Mouse (Mus musculus) gastrocnemius, postnatal 36 days (tissue): ENCODE measurements around the gene Flvcr1. TPM values are rescaled to one million over a fixed set of nuclear protein-coding genes. Genes with fewer than 3 reads are reported as not detected.
"Not testable (repeated sequence)": the region's sequence is repeated elsewhere in the genome, so short reads cannot be mapped to it uniquely, and the experiment has no call there.

Experiments used
- DNase-seq, 2 experiments: peaks; one replicate each; pipeline ENCODE4 v3.0.0; 2022
- intact Hi-C: fragments of 180-260 bp; cut with DNase I; formaldehyde crosslinking; loops from one replicate; pipeline ENCODE4 v1.15.1; 2025
- total RNA-seq, 2 experiments: library from RNA; stranded (reverse); gene quantifications; 2 replicates each; pipeline ENCODE4 v1.2.3; 2021

Flvcr1 gene
- total RNA-seq, 2 experiments from 2014 or later, result 12.5 to 20.2 TPM

GRCm38 (mm10) chr1:191042688-191043087 lies 16.7 kb upstream of the Flvcr1 start:
- no peak for DNase-seq
- intact Hi-C loops, result no loop called here

GRCm38 (mm10) chr1:191042106-191042505 lies 16.1 kb upstream of the Flvcr1 start:
- intact Hi-C loops, result no loop called here
- no peak for DNase-seq

GRCm38 (mm10) chr1:191041352-191041751 lies 15.4 kb upstream of the Flvcr1 start:
- intact Hi-C loops, result no loop called here

GRCm38 (mm10) chr1:191037999-191038398 lies 12.0 kb upstream of the Flvcr1 start:
- intact Hi-C loops, result no loop called here
- no peak for DNase-seq

More at GRCm38 (mm10) chr1:191041352-191041751, 15.4 kb upstream of the Flvcr1 start:
- DNase-seq, result no peak

GRCm38 (mm10) chr1:191036554-191037334 lies 10.8 kb upstream of the Flvcr1 start, which contains the start of gene Spata45:
Gene Spata45 (plus strand): TSS chr1:191036639.
- intact Hi-C loops, result no loop called here
- DNase-seq, result no peak

- intact Hi-C loops, result no loop called here
- DNase-seq, result no peak
Measured at GRCm38 (mm10) chr1:191035649-191036048, 9.7 kb upstream of the Flvcr1 start.

- intact Hi-C loops, result not testable (repeated sequence)
Measured at GRCm38 (mm10) chr1:191030922-191031425, 5.0 kb upstream of the Flvcr1 start.

GRCm38 (mm10) chr1:191030182-191030581 lies 4.2 kb upstream of the Flvcr1 start:
- intact Hi-C loops, result no loop called here
- DNase-seq, result no peak

More at GRCm38 (mm10) chr1:191030922-191031425, 5.0 kb upstream of the Flvcr1 start:
- not testable (repeated sequence) for DNase-seq

GRCm38 (mm10) chr1:191025016-191026012 lies 644 bp downstream of the Flvcr1 start:
- intact Hi-C loops, result loop anchor here (5.0 kb wide), 1 partner anchor 37 kb away; the partner anchor contains the start of genes Nsl1 and Tatdn3

GRCm38 (mm10) chr1:191023806-191024205 lies 2.2 kb downstream of the Flvcr1 start:
- DNase-seq, intact Hi-C loops: not testable (repeated sequence)

More at GRCm38 (mm10) chr1:191025016-191026012, 644 bp downstream of the Flvcr1 start:
- DNase-seq, result peak in 1 of 2 experiments; percentile 13

GRCm38 (mm10) chr1:191023140-191023539 lies 2.8 kb downstream of the Flvcr1 start:
- DNase-seq, result no peak
- intact Hi-C loops, result no loop called here

- intact Hi-C loops, result no loop called here
Measured at GRCm38 (mm10) chr1:191021016-191021415, 4.9 kb downstream of the Flvcr1 start.

GRCm38 (mm10) chr1:191020217-191020924 lies 5.6 kb downstream of the Flvcr1 start:
- intact Hi-C loops, result no loop called here
- DNase-seq, result no peak

More at GRCm38 (mm10) chr1:191021016-191021415, 4.9 kb downstream of the Flvcr1 start:
- no peak for DNase-seq

- no peak for DNase-seq
- intact Hi-C loops, result no loop called here
Measured at GRCm38 (mm10) chr1:191019803-191020202, 6.2 kb downstream of the Flvcr1 start.

GRCm38 (mm10) chr1:191014271-191014670 lies 11.7 kb downstream of the Flvcr1 start:
- DNase-seq, result no peak
- intact Hi-C loops, result loop anchor here (5.0 kb wide), 1 partner anchor 43 kb away; no protein-coding TSS in a partner anchor

GRCm38 (mm10) chr1:191008707-191009106 lies 17.3 kb downstream of the Flvcr1 start:
- intact Hi-C loops, result no loop called here
- DNase-seq, result no peak

- DNase-seq, result no peak
- intact Hi-C loops, result loop anchor here (5.0 kb wide), 1 partner anchor 75 kb away; no protein-coding TSS in a partner anchor
Measured at GRCm38 (mm10) chr1:191002201-191002600, 23.8 kb downstream of the Flvcr1 start.

GRCm38 (mm10) chr1:191000686-191001085 lies 25.3 kb downstream of the Flvcr1 start:
- DNase-seq, result no peak
- intact Hi-C loops, result loop anchor here (5.0 kb wide), 1 partner anchor 77 kb away; no protein-coding TSS in a partner anchor

GRCm38 (mm10) chr1:190998027-190998426 lies 27.9 kb downstream of the Flvcr1 start:
- intact Hi-C loops, result no loop called here
- no peak for DNase-seq
